In the genomic region with DNA sequence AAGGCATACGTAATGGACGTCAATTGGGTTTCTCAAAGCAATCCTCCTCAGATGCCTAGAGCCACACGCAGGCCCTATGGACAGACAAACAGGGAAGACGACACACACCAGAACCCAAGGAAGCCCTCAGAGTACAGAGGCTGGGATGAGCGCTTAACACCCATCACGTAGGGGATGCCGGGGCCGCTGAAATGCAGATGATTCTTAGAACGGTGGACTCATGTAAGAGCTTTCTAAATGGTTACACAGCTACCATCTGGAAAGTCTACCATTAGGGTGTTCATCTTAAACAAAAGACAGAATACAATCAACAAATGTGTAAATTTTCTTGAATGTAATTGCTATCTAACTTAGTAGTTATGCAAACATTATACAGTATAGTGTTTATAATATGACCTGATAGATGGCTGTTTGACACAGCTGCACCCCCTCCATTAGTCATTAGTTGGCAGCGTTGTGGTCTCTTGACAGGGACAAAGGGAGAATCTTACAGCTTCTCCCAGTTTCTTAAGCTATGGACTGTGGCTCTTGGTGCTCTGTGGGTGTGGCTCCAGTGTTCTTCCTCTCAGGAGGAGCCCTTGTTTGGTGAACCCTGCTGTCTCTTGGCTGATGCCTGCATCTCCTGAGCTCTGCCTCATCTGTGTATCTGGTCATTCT, we compare ENCODE assay signal across 15 mouse cellular contexts.
"Had no signal": no experiment of that assay in that cellular context is flagged by ENCODE, and none has a peak within 500 bp of the region (broad histone marks: within the 10 kb centered on the region; RNA-seq: fewer than 3 reads in every experiment).

No protein-coding gene starts in this region.

- H3K9ac ChIP-seq: liver, embryonic 13.5 days; stomach, embryonic 15.5 days had no signal

- H3K27ac ChIP-seq: kidney, postnatal 0 days; layer of hippocampus, adult 2 months; left cerebral cortex, adult 2 months; liver, embryonic 13.5 days; stomach, embryonic 15.5 days had no signal

- H3K4me3 ChIP-seq: layer of hippocampus, adult 2 months; left cerebral cortex, adult 2 months; liver, embryonic 13.5 days; stomach, embryonic 15.5 days had no signal

- DNase-seq: kidney, adult 2 months; kidney, postnatal 25 days; layer of hippocampus, postnatal 36 days; liver, embryonic 13.5 days; lung, adult 2 months; lung, postnatal 14 days; lung, postnatal 4 days; midbrain, embryonic 14.5 days; thymus, adult 2 months; thymus, postnatal 25 days had no signal

- H3K4me2 ChIP-seq: liver, embryonic 13.5 days; midbrain, embryonic 11.5 days; stomach, embryonic 15.5 days had no signal

- H3K36me3 ChIP-seq: liver, embryonic 13.5 days; stomach, embryonic 15.5 days had no signal

- H3K9me3 ChIP-seq: liver, embryonic 13.5 days; stomach, embryonic 15.5 days had no signal

- H3K27me3 ChIP-seq: stomach, embryonic 15.5 days had no signal

- H3K4me1 ChIP-seq: liver, embryonic 13.5 days; stomach, embryonic 15.5 days had no signal
